Mouse (Mus musculus) layer of hippocampus, adult 11-12 months (tissue): Measurements from ENCODE around the gene Olfr750.

ENCODE experiments used
- DNase-seq: peaks from one replicate; pipeline ENCODE4 v3.0.0; 2022; ENCODE audit warnings: low spot score

The Olfr750 gene

GRCm38 (mm10) chr14:51027387-51028155, 46.7 kb downstream of the Olfr750 start:
- DNase-seq = no peak

GRCm38 (mm10) chr14:51026391-51027133, 47.7 kb downstream of the Olfr750 start:
- peak; percentile 79 for DNase-seq

- no peak for DNase-seq
These were observed 49.4 kb downstream of the Olfr750 start for GRCm38 (mm10) chr14:51024820-51025219.

GRCm38 (mm10) chr14:51023457-51023856, 50.8 kb downstream of the Olfr750 start:
- DNase-seq = no peak

GRCm38 (mm10) chr14:51017256-51017655, 57.0 kb downstream of the Olfr750 start:
- DNase-seq = no peak
